Mouse (Mus musculus) liver, postnatal 0 days (tissue): ENCODE data around the gene Anxa9. TPM values are rescaled to one million over a fixed set of nuclear protein-coding genes. Genes with fewer than 3 reads are reported as not detected.

Experiments used
- ATAC-seq: fragments of 200-750 bp; cut with Nextera tagmentation; 2 replicates; pipeline ENCODE4 v1.8.0; 2017; ENCODE audit warnings: mild to moderate bottlenecking, moderate library complexity
- DNase-seq: peaks from one replicate; pipeline ENCODE4 v3.0.0-alpha.2; 2016
- H3K27ac ChIP-seq: fragments of 300-500 bp; sonication (generic); 2 replicates; pipeline ENCODE4 v1.5.1; 2014; ENCODE audit warnings: antibody characterized with exemption, moderate library complexity, mild to moderate bottlenecking, low read depth
- H3K27me3 ChIP-seq: fragments of 300-500 bp; sonication (generic); 2 replicates; pipeline ENCODE4 v1.6.1; 2014; ENCODE audit warnings: low read length, control low read depth, mixed read lengths; ENCODE audit not compliant: insufficient read depth
- H3K36me3 ChIP-seq: fragments of 300-500 bp; sonication (generic); replicated peaks from 2 replicates; pipeline ENCODE4 v1.6.1; 2014; ENCODE audit warnings: mild to moderate bottlenecking, control low read depth, low read length, moderate library complexity, mixed read lengths; ENCODE audit not compliant: insufficient read depth
- H3K4me1 ChIP-seq: fragments of 300-500 bp; sonication (generic); 2 replicates; pipeline ENCODE4 v1.6.1; 2014; ENCODE audit warnings: antibody characterized with exemption, mild to moderate bottlenecking, control low read depth; ENCODE audit not compliant: insufficient read depth
- H3K4me2 ChIP-seq: fragments of 300-500 bp; sonication (generic); 2 replicates; pipeline ENCODE4 v1.6.1; 2014; ENCODE audit warnings: low read depth, mild to moderate bottlenecking, low read length, moderate library complexity, mixed read lengths
- H3K4me3 ChIP-seq: fragments of 300-500 bp; sonication (generic); 2 replicates; pipeline ENCODE4 v1.5.1; 2014; ENCODE audit warnings: low read depth, low read length
- H3K9ac ChIP-seq: fragments of 300-500 bp; sonication (generic); replicated peaks from 2 replicates; pipeline ENCODE4 v1.6.1; 2014; ENCODE audit warnings: mild to moderate bottlenecking, moderate library complexity
- H3K9me3 ChIP-seq: fragments of 300-500 bp; sonication (generic); 2 replicates; pipeline ENCODE4 v1.6.1; 2016; ENCODE audit warnings: mild to moderate bottlenecking, control low read depth, low read length, mixed read lengths
- CTCF ChIP-seq: sonication (generic); IDR thresholded peaks from 2 replicates; pipeline ENCODE4 v1.5.1; 2016; ENCODE audit warnings: antibody characterized with exemption, low read depth
- EP300 ChIP-seq: IDR thresholded peaks from 2 replicates; pipeline ENCODE4 v1.6.1; 2016; ENCODE audit warnings: antibody characterized with exemption, low read depth, mild to moderate bottlenecking
- WGBS: fragments of 180-500 bp; shearing (Covaris S2); extraction: QIAGEN DNeasy Blood & Tissue Kit; methylation state at CpG from one replicate; pipeline ENCODE4 v1.1.7; 2014; ENCODE audit not compliant: insufficient replicate concordance; 5-methylcytosine and 5-hydroxymethylcytosine counted together
- polyA plus RNA-seq: library from polyadenylated mRNA; unstranded; fragments of >200 nt; fragmentation: Nextera tagmentation; extraction: Ambion mirVana; gene quantifications from 2 replicates; pipeline ENCODE4 v1.2.1, GENCODE M21; 2015

Gene Anxa9
- polyA plus RNA-seq, 1 experiment from 2014 or later, result 1.2 TPM

GRCm38 (mm10) chr3:95295321-95296102 is 11.5 kb downstream of the Anxa9 start:
- ATAC-seq, result peak; percentile 55
- TF ChIP-seq CTCF (peak; percentile 24), EP300 (no peak)
- no peak overlapping the region for H3K9ac ChIP-seq
- no peak overlapping the region for H3K4me3 ChIP-seq
- H3K27ac ChIP-seq, result peak overlapping the region; percentile 78
- H3K9me3 ChIP-seq, result no peaks in the 10 kb centered on the region
- peaks cover 39% of the 10 kb centered on the region for H3K4me1 ChIP-seq
- H3K27me3 ChIP-seq, result no peaks in the 10 kb centered on the region
- H3K4me2 ChIP-seq, result no peak overlapping the region
- H3K36me3 ChIP-seq, result peaks cover 39% of the 10 kb centered on the region
- WGBS, result 63% methylated on average over 11 of the region's 11 CpGs
- peak; percentile 44 for DNase-seq

- H3K4me3 ChIP-seq, result no peak overlapping the region
- H3K4me2 ChIP-seq, result no peak overlapping the region
- 66% methylated on average over 5 of the region's 5 CpGs for WGBS
- no peaks in the 10 kb centered on the region for H3K9me3 ChIP-seq
- no peak for DNase-seq
- peaks cover 39% of the 10 kb centered on the region for H3K4me1 ChIP-seq
- H3K36me3 ChIP-seq, result peaks cover 39% of the 10 kb centered on the region
- peak overlapping the region; percentile 34; the same call in 1 of the 2 replicates for H3K9ac ChIP-seq
- TF ChIP-seq EP300, result no peak
- TF ChIP-seq CTCF, result no peak
- no peaks in the 10 kb centered on the region for H3K27me3 ChIP-seq
- peak overlapping the region; percentile 78 for H3K27ac ChIP-seq
- ATAC-seq, result no peak
These were observed 12.3 kb downstream of the Anxa9 start for GRCm38 (mm10) chr3:95294718-95295117.

GRCm38 (mm10) chr3:95294316-95294715 is 12.7 kb downstream of the Anxa9 start:
- Histone ChIP-seq H3K4me2 (no peak overlapping the region), H3K36me3 (peaks cover 39% of the 10 kb centered on the region), H3K4me3 (no peak overlapping the region), H3K27me3 (no peaks in the 10 kb centered on the region), H3K9ac (peak overlapping the region; percentile 34; the same call in 1 of the 2 replicates), H3K9me3 (no peaks in the 10 kb centered on the region), H3K27ac (peak overlapping the region; percentile 78), H3K4me1 (peaks cover 39% of the 10 kb centered on the region)
- DNase-seq, result no peak
- no peak for TF ChIP-seq EP300
- TF ChIP-seq CTCF, result no peak
- 65% methylated on average over 7 of the region's 7 CpGs for WGBS
- ATAC-seq, result no peak

- Histone ChIP-seq H3K4me3 (no peak overlapping the region), H3K27ac (peak overlapping the region; percentile 78), H3K9ac (no peak overlapping the region), H3K36me3 (peaks cover 42% of the 10 kb centered on the region), H3K9me3 (no peaks in the 10 kb centered on the region), H3K27me3 (no peaks in the 10 kb centered on the region), H3K4me2 (peak overlapping the region; percentile 18; the same call in 1 of the 2 replicates), H3K4me1 (peaks cover 39% of the 10 kb centered on the region)
- peak; percentile 63 for DNase-seq
- TF ChIP-seq CTCF (no peak), EP300 (peak; percentile 62; the same call in 1 of the 2 replicates)
- peak; percentile 54 for ATAC-seq
- WGBS, result 21% methylated on average over 11 of the region's 11 CpGs
These were observed 13.4 kb downstream of the Anxa9 start for GRCm38 (mm10) chr3:95293537-95293936.

GRCm38 (mm10) chr3:95292899-95293298 is 14.1 kb downstream of the Anxa9 start:
- H3K4me3 ChIP-seq, result no peak overlapping the region
- H3K4me2 ChIP-seq, result peak overlapping the region; percentile 18; the same call in 1 of the 2 replicates
- no peaks in the 10 kb centered on the region for H3K27me3 ChIP-seq
- no peak for TF ChIP-seq CTCF
- no peak for TF ChIP-seq EP300
- ATAC-seq, result no peak
- no peaks in the 10 kb centered on the region for H3K9me3 ChIP-seq
- H3K36me3 ChIP-seq, result peaks cover 48% of the 10 kb centered on the region
- no peak for DNase-seq
- H3K27ac ChIP-seq, result peak overlapping the region; percentile 78
- WGBS, result 82% methylated on average over 2 of the region's 2 CpGs
- H3K9ac ChIP-seq, result no peak overlapping the region
- H3K4me1 ChIP-seq, result peaks cover 39% of the 10 kb centered on the region

- Histone ChIP-seq H3K4me3 (no peak overlapping the region), H3K4me1 (peaks cover 36% of the 10 kb centered on the region), H3K9ac (no peak overlapping the region), H3K4me2 (no peak overlapping the region), H3K27me3 (no peaks in the 10 kb centered on the region), H3K36me3 (peaks cover 55% of the 10 kb centered on the region), H3K9me3 (no peaks in the 10 kb centered on the region), H3K27ac (no peak overlapping the region)
- WGBS, result 64% methylated on average over 4 of the region's 4 CpGs
- ATAC-seq (no peak), DNase-seq (no peak)
- TF ChIP-seq CTCF (no peak), EP300 (no peak)
These were observed 15.9 kb downstream of the Anxa9 start for GRCm38 (mm10) chr3:95291041-95291440.
